9 mouse cellular contexts compared by ENCODE assay signal in the genomic region with DNA sequence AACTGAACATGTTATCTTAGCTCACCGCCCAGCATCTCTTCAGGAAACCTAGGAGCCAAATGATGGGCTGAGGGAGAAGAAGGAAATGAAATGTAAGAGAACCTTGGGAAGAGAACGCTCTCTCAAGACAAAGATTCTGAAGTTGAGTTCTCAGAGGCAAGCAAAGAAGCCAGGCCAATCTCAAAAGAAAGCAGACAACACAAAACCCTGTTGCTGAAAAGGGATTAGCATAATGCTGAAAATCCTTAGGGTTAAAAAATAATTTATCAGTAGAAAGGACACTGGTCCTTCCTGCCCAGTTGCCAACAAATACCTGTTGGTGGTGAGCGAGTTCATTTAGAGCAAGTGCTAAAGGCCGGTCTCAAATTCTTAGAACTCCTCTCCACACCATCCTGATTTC. TPM values are rescaled to one million over a fixed set of nuclear protein-coding genes. Genes with fewer than 3 reads are reported as not detected.
DNase-seq lines count a peak whose midpoint lies in the region; ATAC-seq and TF ChIP-seq lines count a peak whose summit lies in the region.
"Had no signal": no experiment of that assay in that cellular context is flagged by ENCODE, and none has a peak within 500 bp of the region (broad histone marks: within the 10 kb centered on the region; RNA-seq: fewer than 3 reads in every experiment).

No protein-coding gene starts in this region.

- no peaks in the 10 kb centered on the region for H3K9me3 ChIP-seq in lung, postnatal 0 days (ENCODE audit: low read length)
- H3K9me3 ChIP-seq in forebrain, embryonic 16.5 days (ENCODE audit: control insufficient read depth, low read length) = no peaks in the 10 kb centered on the region
- no peaks in the 10 kb centered on the region for H3K9me3 ChIP-seq in limb, embryonic 15.5 days
- no peaks in the 10 kb centered on the region for H3K9me3 ChIP-seq in stomach, embryonic 15.5 days

- no peak overlapping the region for H3K9ac ChIP-seq in lung, postnatal 0 days (replicated peaks; ENCODE audit: low read depth)
- peak overlapping the region; percentile 83 for H3K9ac ChIP-seq in forebrain, embryonic 16.5 days (replicated peaks; ENCODE audit: low read depth, low read length)
- H3K9ac ChIP-seq in limb, embryonic 15.5 days = no peak overlapping the region
- no peak overlapping the region for H3K9ac ChIP-seq in stomach, embryonic 15.5 days

- no peak for DNase-seq in lung, postnatal 0 days (ENCODE audit: low spot score)
- no peak for DNase-seq in lung, postnatal 14 days
- DNase-seq in layer of hippocampus, adult 9-11 months = no peak
- no peak for DNase-seq in cerebellum, postnatal 25 days

- no peaks in the 10 kb centered on the region for H3K27me3 ChIP-seq in lung, postnatal 0 days (replicated peaks; ENCODE audit: insufficient read depth, low read length)
- no peaks in the 10 kb centered on the region for H3K27me3 ChIP-seq in forebrain, embryonic 16.5 days (replicated peaks; ENCODE audit: control insufficient read depth, insufficient read depth, low read length)
- H3K27me3 ChIP-seq in limb, embryonic 15.5 days = no peaks in the 10 kb centered on the region
- H3K27me3 ChIP-seq in stomach, embryonic 15.5 days (replicated peaks) = no peaks in the 10 kb centered on the region

- peak overlapping the region; percentile 93 for H3K4me2 ChIP-seq in lung, postnatal 0 days (replicated peaks; ENCODE audit: low read depth, low read length)
- H3K4me2 ChIP-seq in forebrain, embryonic 16.5 days (ENCODE audit: low read length) = peak overlapping the region; percentile 85
- peak overlapping the region; percentile 76 for H3K4me2 ChIP-seq in limb, embryonic 15.5 days
- H3K4me2 ChIP-seq in stomach, embryonic 15.5 days = peak overlapping the region; percentile 79

- H3K27ac ChIP-seq in lung, postnatal 0 days (ENCODE audit: low read length) = no peak overlapping the region
- H3K27ac ChIP-seq in forebrain, embryonic 16.5 days (ENCODE audit: low read length) = no peak overlapping the region
- peak overlapping the region; percentile 86 for H3K27ac ChIP-seq in limb, embryonic 15.5 days
- H3K27ac ChIP-seq in stomach, embryonic 15.5 days = peak overlapping the region; percentile 82

- peaks cover 18% of the 10 kb centered on the region for H3K4me1 ChIP-seq in lung, postnatal 0 days (ENCODE audit: insufficient read depth, low read depth, low read length)
- peaks cover 35% of the 10 kb centered on the region for H3K4me1 ChIP-seq in forebrain, embryonic 16.5 days (replicated peaks; ENCODE audit: control insufficient read depth, insufficient read depth, low read length)
- peaks cover 68% of the 10 kb centered on the region for H3K4me1 ChIP-seq in limb, embryonic 15.5 days
- peaks cover 49% of the 10 kb centered on the region for H3K4me1 ChIP-seq in stomach, embryonic 15.5 days

- no peak for TF ChIP-seq EP300 in lung, postnatal 0 days (IDR thresholded peaks at IDR 0.05)

- no peak for TF ChIP-seq CTCF in lung, postnatal 0 days (IDR thresholded peaks at IDR 0.05)

- H3K36me3 ChIP-seq in lung, postnatal 0 days (ENCODE audit: insufficient read depth, low read length) = no peaks in the 10 kb centered on the region
- H3K36me3 ChIP-seq in forebrain, embryonic 16.5 days (ENCODE audit: control insufficient read depth, insufficient read depth) = no peaks in the 10 kb centered on the region
- H3K36me3 ChIP-seq in limb, embryonic 15.5 days = peaks cover 21% of the 10 kb centered on the region; the same call in 1 of the 2 replicates
- H3K36me3 ChIP-seq in stomach, embryonic 15.5 days = no peaks in the 10 kb centered on the region

- ATAC-seq in lung, postnatal 0 days = no peak
- no peak for ATAC-seq in forebrain, embryonic 16.5 days
- no peak for ATAC-seq in limb, embryonic 15.5 days (ENCODE audit: insufficient number of reproducible peaks, low FRiP score, low TSS enrichment, low read depth)
- no peak for ATAC-seq in stomach, embryonic 15.5 days (ENCODE audit: insufficient read depth, low FRiP score, low read depth)
- no peak for ATAC-seq in monocyte, adult 5-6 weeks (replicated peaks; ENCODE audit: insufficient number of reproducible peaks, low FRiP score, low TSS enrichment, poor library complexity, severe bottlenecking)

- 72% methylated on average over 4 of the region's 4 CpGs for WGBS in lung, postnatal 0 days
- WGBS in forebrain, embryonic 16.5 days = 19% methylated on average over 4 of the region's 4 CpGs
- WGBS in limb, embryonic 15.5 days = 41% methylated on average over 4 of the region's 4 CpGs
- 59% methylated on average over 4 of the region's 4 CpGs for WGBS in stomach, embryonic 15.5 days

- H3K4me3 ChIP-seq in lung, postnatal 0 days (ENCODE audit: low read depth, low read length) = peak overlapping the region; percentile 47; the same call in 1 of the 2 replicates
- peak overlapping the region; percentile 58; the same call in 1 of the 2 replicates for H3K4me3 ChIP-seq in forebrain, embryonic 16.5 days (replicated peaks; ENCODE audit: low read length)
- H3K4me3 ChIP-seq in limb, embryonic 15.5 days = peak overlapping the region; percentile 43; the same call in 1 of the 2 replicates
- H3K4me3 ChIP-seq in stomach, embryonic 15.5 days (replicated peaks) = peak overlapping the region; percentile 49; the same call in 1 of the 2 replicates

RNA-seq across cellular contexts. Expression of gene Igf2bp1, which starts 15.3 kb away (rescaled TPM):
- 4.3 and 6.1 TPM in 2 replicates for polyA plus RNA-seq in lung, postnatal 0 days (2015; fragmentation: Nextera tagmentation; extraction: Ambion mirVana)
- polyA plus RNA-seq in forebrain, embryonic 16.5 days (2015; fragmentation: Nextera tagmentation; extraction: Ambion mirVana) = 20.2 and 22.4 TPM in 2 replicates
- polyA plus RNA-seq in limb, embryonic 15.5 days (2015; fragmentation: Nextera tagmentation; extraction: Ambion mirVana) = 38.8 and 41.4 TPM in 2 replicates
- polyA plus RNA-seq in stomach, embryonic 15.5 days (2015; fragmentation: Nextera tagmentation; extraction: Ambion mirVana) = 27.8 and 31.0 TPM in 2 replicates
- not detected in 3 replicates for total RNA-seq in monocyte, adult 5-6 weeks (2017)
- total RNA-seq: layer of hippocampus, adult 8-10 months had no signal

RNA-seq across cellular contexts. Expression of gene Gip, which starts 33.9 kb away (rescaled TPM):
- polyA plus RNA-seq in lung, postnatal 0 days (2015; fragmentation: Nextera tagmentation; extraction: Ambion mirVana) = not detected in 2 replicates
- not detected in 2 replicates for polyA plus RNA-seq in forebrain, embryonic 16.5 days (2015; fragmentation: Nextera tagmentation; extraction: Ambion mirVana)
- not detected in 2 replicates for polyA plus RNA-seq in limb, embryonic 15.5 days (2015; fragmentation: Nextera tagmentation; extraction: Ambion mirVana)
- 2.3 and 2.9 TPM in 2 replicates for polyA plus RNA-seq in stomach, embryonic 15.5 days (2015; fragmentation: Nextera tagmentation; extraction: Ambion mirVana)
- not detected in 3 replicates for total RNA-seq in monocyte, adult 5-6 weeks (2017)
- total RNA-seq: layer of hippocampus, adult 8-10 months had no signal

RNA-seq across cellular contexts. Expression of gene Snf8, which starts 44.3 kb away (rescaled TPM):
- 72.9 and 77.9 TPM in 2 replicates for polyA plus RNA-seq in lung, postnatal 0 days (2015; fragmentation: Nextera tagmentation; extraction: Ambion mirVana)
- polyA plus RNA-seq in forebrain, embryonic 16.5 days (2015; fragmentation: Nextera tagmentation; extraction: Ambion mirVana) = 113 and 129 TPM in 2 replicates
- 89.0 and 99.0 TPM in 2 replicates for polyA plus RNA-seq in limb, embryonic 15.5 days (2015; fragmentation: Nextera tagmentation; extraction: Ambion mirVana)
- 87.6 and 98.6 TPM in 2 replicates for polyA plus RNA-seq in stomach, embryonic 15.5 days (2015; fragmentation: Nextera tagmentation; extraction: Ambion mirVana)
- 66.0 to 93.9 TPM (median 80.9 TPM) in 3 replicates for total RNA-seq in monocyte, adult 5-6 weeks (2017)

Comparison
In these comparisons a context has a peak if more than half of its experiments do, and no peak if none do; other contexts are left out.
1. H3K27ac ChIP-seq: peak in limb, embryonic 15.5 days (single experiment) and stomach, embryonic 15.5 days (single experiment); none in lung, postnatal 0 days (single experiment) and forebrain, embryonic 16.5 days (single experiment).
2. Peak in every context shown above with its lines, with median percentiles within 50 percentile points of each other: H3K4me2 ChIP-seq and H3K4me3 ChIP-seq.